Mouse (Mus musculus): ENCODE data around the gene Wdfy4.
A peak's percentile ranks its signal among the peaks of the same experiment; 100 is the strongest.

Wdfy4 gene

DNA sequence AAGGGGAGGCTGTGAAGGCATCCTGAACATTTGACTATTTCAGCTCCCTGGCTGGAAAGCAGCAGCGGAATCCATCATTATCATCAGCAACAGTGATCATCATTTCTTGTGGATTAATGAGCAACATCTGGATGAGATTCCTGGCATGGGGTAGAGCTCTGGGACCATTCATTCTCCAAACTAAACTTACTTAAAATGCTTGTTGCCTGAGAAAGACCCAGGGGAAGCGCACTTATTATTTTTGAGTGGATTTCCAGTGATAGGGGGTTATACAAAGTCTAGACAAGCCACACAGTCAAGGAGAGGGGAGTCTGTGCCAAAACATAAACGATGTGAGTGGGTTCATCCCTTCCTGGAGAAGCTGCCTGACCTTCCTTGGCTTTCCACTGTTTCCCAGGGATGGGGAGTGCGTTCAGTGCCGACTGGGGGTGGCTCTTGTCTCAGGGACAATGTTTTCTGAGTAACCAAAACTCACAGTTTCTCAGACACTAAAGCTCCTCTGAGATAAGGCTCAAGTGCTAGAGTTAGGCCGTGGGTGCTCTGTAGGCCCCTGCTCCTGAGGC lies 201.1 kb downstream of the Wdfy4 start:
- peak; percentile 7 to 20 for DNase-seq (ENCODE audit: low spot score in 2 of 2)

DNA sequence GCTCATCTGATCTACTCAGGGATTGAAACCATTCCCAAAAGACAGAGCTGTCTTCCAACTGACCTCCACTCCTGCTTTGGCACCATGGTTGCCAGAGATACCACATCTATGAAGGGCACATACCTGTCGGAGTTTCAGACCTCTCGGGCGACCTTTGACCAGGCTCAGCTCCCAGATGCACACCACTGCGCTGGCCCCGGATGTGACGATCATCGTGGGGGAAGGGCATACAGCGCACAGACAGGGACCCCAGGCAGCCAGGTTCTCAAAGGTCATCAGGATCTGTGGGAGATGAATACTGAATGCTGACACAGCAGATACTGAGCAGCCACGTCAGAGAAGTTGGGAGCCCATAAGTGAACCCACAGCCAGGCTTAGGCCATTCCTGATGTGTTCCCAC lies 214.6 kb downstream of the Wdfy4 start:
- DNase-seq (ENCODE audit: low spot score in 2 of 2) = no peak

DNA sequence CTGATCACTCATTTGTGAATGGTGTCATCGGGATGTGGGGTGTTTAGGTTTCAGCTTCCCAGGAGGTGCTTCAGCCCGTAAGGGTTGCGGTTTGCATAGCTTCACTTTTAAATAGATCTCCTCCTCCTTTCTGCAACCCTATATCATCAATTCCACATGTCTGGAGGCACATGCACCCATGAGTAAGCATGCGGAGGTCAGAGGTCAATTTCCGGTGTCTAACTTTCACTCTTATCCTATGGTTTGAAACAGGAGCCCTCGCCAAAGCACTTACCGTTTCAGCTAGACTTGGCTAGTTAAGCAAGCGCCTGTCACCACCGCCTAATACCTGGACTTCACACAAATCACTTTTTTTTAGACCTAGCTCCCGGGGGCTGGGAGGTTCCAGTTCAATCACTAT lies 220.6 kb downstream of the Wdfy4 start:
- no peak for DNase-seq (ENCODE audit: low spot score in 2 of 2)

DNA sequence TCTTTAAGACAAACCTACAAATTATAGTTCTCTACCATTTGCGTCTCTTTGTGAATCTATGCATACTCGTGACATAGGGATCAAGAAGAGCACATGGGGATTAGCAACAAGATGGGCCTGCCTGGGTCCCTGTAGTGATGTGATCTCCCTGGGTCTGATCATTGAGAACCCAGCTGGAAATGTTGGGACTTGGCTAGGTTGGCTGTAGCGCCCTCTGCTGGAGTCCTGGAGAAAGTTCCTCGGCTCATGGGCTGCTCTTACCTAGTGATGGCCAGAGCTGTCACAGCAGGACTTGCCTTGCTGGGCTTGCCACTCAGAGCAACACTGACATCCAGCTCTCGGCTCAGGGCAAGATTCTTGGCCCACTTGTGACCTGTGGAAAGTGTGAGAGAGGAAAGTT lies 224.8 kb downstream of the Wdfy4 start:
- peak; percentile 47 to 66 for DNase-seq (ENCODE audit: low spot score in 2 of 2)

DNA sequence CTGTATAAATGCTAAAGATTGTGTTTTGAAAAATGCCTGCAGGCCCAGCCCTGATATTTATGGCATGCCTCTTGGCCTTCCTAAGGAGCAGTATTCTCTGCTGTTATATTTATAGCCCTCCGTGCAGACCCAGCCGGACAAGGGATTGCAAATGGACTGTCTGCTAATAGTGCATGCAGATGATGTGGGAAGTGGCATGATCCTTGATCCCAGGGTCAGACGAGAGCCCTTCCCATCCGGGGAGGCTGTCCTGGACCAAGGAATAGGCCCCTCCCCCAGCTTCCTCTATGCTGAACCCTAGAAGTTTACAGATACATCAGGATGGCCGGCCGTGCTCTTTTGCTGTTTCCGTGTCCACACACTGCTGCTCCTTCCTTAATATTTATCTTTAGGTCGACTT lies 226.6 kb downstream of the Wdfy4 start:
- DNase-seq (ENCODE audit: low spot score in 2 of 2) = no peak

DNA sequence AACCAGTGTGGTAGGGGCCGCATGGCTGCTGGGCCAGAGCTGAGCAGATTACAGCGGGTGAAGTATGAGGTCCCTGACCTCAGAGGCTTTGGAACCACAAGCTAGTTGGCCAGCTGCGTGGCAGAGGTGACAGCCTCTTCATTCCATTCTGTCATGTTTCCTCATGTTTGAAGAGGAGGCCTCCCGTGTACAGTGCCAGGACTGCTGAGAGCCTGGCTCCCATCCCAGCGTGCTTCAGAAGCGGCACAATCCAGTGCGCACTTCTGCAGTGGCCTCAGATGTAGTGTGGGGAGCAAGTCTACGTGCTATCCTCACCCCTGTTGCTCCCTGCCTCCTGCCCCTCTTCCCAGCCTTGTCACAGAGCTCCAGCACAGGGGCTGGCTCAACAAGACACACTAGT lies 228.8 kb downstream of the Wdfy4 start:
- DNase-seq (ENCODE audit: low spot score in 2 of 2) = peak; percentile 63 to 81

DNA sequence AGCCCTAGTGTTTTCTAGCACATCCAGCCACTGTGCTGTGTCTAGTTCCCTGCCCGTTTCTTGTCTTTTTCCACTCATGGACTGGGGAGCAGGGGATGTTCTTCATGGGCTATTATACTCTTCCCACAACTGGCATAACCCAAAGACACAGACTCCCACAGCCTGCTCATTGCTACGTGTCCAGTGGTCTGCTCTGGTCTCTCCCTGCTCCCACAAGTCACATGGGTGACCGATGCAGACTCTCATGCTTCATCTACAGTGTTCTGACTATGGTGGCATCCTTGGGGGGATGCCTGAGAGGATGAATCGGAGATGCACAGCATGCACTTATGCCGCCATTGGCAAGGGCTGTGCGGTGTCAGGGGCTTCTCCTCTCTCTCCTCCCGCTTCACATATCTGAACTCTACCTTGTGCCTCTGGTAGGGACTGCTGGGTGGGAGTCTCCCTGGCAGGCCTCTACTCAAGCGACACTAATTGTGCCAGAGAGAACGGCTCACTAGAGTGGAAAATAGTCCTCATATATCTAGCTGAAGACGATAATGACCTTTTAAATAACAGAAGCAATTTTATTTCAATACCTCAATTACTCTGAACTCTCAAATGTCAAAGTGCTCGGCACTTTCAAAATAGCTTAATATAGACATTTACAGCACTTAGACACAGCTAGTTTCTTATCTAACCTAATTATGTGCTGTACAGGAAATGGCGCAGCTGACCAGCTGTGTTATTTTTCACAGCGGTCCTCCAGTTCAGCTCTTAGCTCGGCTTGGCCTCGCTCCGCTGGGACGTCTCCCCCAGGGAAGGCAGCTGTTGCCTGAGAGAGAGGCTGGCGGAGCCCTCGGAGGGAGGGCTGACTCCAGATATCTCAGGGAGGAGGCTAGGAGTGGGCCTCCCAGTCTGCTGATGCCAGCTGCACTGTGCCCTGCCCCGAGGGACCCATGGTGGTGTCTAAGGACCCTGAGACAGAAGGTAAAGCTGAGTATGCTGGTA lies 234.7 kb downstream of the Wdfy4 start:
- peak; percentile 69 to 74 for DNase-seq (ENCODE audit: low spot score in 2 of 2)

DNA sequence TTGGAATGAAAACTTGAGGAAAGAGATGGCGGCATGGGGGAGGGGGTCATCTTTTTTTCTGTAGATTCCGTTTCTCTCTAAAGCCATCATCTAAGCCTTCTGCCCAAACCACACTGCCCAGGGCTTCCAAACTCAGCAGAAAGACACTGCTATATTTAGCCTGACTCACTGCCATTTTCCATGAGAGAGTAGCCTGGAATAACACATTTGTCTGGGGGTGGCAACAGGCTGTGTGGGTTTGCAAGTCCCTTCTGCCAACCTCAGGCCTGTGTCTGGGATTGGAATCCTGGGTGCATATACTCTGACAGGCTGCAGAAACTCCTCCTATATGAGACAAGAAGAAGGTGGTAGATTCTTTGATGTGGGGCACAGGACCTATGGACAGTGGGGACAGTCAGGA lies 237.8 kb downstream of the Wdfy4 start:
- DNase-seq (ENCODE audit: low spot score in 2 of 2) = peak; percentile 32 to 48

DNA sequence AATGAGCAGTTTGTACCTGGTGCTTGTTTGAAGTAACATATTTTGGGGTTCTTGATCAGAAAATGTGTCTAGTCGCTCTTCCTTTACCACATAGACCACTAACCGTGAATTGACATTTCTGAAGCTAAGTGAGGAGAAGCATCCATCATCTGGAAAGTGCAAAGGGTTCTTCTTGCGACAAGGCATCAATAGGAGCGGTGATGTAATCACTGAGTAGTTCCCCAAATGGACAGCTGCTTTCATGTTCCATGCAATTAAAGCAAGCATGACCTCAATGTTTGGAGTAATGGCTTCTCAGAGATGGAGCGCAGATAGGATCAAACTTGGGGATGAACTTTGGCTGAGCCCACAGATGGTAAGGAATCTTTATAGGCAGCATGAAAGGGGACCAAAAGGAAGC lies 246.1 kb downstream of the Wdfy4 start:
- no peak for DNase-seq (ENCODE audit: low spot score in 2 of 2)

DNA sequence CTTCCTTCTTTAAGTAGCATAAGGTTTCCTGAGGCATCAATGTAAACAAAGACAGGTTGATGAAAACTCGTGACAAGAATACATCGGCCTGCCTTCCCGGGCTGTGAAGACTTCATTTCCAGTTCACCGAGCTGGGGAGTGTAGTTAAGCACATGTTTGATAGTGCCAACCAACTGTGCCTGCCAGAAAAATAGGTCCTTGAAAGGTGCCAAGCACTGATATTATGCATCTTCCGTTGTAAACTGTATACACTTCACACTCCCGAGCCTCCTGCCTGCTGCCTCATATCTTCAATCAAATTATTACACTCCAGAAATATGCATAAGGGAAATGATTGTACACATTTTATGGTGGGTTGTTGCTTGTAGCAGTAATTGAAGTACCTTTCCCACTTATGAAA lies 251.2 kb downstream of the Wdfy4 start:
- no peak for DNase-seq (ENCODE audit: low spot score in 2 of 2)

DNA sequence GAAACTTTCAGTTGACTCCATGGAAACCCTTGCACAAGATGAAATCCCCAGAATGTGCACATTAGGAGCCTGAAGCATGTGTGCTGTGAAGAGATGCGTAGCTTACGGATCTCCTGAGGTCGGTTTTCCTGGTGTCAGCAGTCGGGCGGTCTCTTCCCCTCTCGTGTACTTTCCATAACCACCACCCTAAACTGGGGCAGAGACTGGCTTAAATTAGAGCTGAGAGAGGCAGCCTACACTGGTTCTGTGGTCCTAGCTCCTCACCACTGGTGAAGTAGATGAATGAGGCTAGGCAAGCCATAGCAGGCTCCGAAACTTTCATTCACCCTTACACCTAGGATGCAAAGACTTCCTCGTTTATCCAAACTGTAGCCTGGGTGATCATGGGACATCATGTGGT lies 253.1 kb downstream of the Wdfy4 start:
- no peak for DNase-seq (ENCODE audit: low spot score in 2 of 2)

DNA sequence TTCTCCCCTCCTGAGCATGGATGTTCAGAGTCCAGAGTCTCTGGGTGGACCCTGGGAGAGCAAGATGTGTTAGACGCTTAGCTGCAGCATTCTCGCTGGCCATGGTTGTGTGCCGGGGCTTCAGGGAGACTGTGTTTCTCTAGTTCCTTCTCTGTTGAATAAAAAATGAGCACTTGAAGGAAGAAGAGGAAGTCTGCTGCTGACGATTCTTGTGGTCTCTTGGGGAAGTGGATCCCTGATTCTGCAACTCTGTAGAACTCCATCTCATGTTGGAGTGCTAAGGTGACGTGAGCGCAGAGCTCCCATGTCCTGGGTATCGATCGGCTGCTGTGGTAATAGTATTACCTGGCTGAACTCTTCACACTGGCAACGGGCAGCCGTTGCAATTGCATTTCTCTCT lies 253.6 kb downstream of the Wdfy4 start:
- peak; percentile 18 to 39 for DNase-seq (ENCODE audit: low spot score in 2 of 2)

DNA sequence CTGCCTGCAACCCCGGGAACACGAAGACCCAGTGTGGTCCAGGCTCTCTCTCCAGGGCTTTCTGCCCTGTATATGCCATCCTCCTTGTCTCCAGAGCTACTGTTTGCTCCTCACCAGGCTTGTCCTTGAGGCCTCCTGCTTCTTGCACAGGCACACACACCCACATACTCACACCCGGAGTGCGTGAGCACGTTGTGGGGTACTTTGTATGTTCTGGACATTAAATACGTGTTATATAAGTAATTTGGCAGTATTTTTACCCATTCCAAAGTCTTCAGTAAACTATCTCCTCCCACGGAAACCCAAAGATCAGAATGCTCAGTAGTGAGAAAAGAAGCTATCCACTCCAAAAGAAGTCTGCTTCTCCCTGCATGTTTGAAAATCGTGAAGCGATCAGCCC lies 261.4 kb downstream of the Wdfy4 start:
- no peak for DNase-seq (ENCODE audit: low spot score in 2 of 2)

DNA sequence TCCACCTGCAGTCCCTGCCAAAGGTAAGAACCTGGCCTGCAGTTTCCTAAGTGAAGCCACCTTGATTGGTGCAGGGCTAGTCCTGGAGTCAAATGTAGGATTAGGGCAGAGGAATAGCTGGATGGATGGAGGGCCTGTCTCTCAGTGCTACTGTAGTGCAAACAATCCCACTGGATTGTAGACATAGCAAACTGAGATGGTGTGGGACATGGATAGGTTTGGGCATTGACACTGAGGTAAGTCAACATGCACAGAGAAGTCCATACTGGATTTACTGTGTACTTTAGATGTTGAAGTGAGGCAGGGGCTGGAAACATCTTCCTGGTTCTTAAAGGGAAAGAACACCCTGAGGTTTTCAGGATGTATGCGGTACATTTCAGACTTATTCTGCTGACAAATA lies 267.4 kb downstream of the Wdfy4 start:
- DNase-seq (ENCODE audit: low spot score in 2 of 2) = no peak

DNA sequence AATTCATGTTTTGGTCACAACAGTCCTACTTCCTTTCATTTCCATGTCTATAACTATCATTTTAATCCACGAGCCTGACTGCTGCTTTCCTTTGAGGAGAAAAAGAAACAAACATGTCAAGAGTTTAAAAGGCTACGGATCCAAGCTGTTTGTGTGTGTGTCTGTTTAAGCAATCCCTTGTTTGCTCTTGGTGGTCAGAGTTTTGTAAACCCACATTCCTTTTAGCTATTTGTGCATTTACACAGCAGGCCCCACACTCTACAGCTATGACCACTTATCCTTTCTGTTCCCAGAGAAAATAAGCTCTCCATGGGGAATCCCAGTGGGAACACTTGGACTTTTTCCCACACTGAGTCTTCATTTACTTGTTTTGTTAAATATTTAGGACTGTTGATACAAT lies 269.9 kb downstream of the Wdfy4 start:
- no peak for DNase-seq (ENCODE audit: low spot score in 2 of 2)

DNA sequence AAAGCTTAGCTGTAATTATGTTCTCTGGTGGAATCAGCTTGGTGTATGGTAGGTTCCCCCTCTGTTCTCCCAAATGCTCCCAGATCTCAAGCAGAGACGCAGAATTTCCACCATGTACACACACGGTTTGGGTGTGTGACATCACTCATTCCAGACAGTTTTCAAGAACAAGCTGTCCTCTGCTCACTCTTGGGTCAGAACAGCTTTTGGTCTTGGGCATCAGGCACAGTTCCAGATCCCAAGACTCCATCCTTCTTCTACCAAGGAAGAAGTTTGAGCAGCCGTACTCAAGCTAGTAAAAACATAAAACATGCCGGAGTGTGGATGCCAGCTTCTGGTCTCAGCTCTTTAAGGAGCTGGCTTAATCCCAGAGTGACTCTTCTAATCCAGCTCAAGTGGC lies 274.1 kb downstream of the Wdfy4 start:
- no peak for DNase-seq (ENCODE audit: low spot score in 2 of 2)

Measured in heart, adult 9 months (tissue).